Mouse (Mus musculus): ENCODE data around the gene Ccl5. TPM values are rescaled to one million over a fixed set of nuclear protein-coding genes. Genes with fewer than 3 reads are reported as not detected.

Ccl5 gene
- polyA plus RNA-seq, 1 experiment, result 0.85 TPM

- no peak for DNase-seq
- no peak overlapping the region for H3K4me3 ChIP-seq (replicated peaks; ENCODE audit: insufficient read depth, low read depth, low read length)
- H3K27ac ChIP-seq (ENCODE audit: insufficient read depth, low read length), result no peak overlapping the region
- WGBS, result 83% methylated on average over 3 of the region's 3 CpGs
- TF ChIP-seq CTCF (IDR thresholded peaks at IDR 0.05; ENCODE audit: borderline replicate concordance, insufficient read depth, low read depth, low read length) (no peak), POLR2A (IDR thresholded peaks at IDR 0.05; ENCODE audit: borderline replicate concordance, insufficient read depth, low read length) (no peak)
- no peaks in the 10 kb centered on the region for H3K4me1 ChIP-seq (ENCODE audit: control insufficient read depth, insufficient read depth, low read length)
- H3K27me3 ChIP-seq (ENCODE audit: control insufficient read depth, insufficient read depth, low read length), result no peaks in the 10 kb centered on the region
Measured at GRCm38 (mm10) chr11:83568786-83569185, 38.5 kb upstream of the Ccl5 start.

GRCm38 (mm10) chr11:83568061-83568460 is 37.7 kb upstream of the Ccl5 start:
- Histone ChIP-seq H3K27ac (ENCODE audit: insufficient read depth, low read length) (no peak overlapping the region), H3K27me3 (ENCODE audit: control insufficient read depth, insufficient read depth, low read length) (no peaks in the 10 kb centered on the region), H3K4me1 (ENCODE audit: control insufficient read depth, insufficient read depth, low read length) (no peaks in the 10 kb centered on the region), H3K4me3 (replicated peaks; ENCODE audit: insufficient read depth, low read depth, low read length) (no peak overlapping the region)
- TF ChIP-seq POLR2A (IDR thresholded peaks at IDR 0.05; ENCODE audit: borderline replicate concordance, insufficient read depth, low read length) (no peak), CTCF (IDR thresholded peaks at IDR 0.05; ENCODE audit: borderline replicate concordance, insufficient read depth, low read depth, low read length) (no peak)
- WGBS, result 52% methylated on average over 9 of the region's 9 CpGs
- no peak for DNase-seq

GRCm38 (mm10) chr11:83567311-83567710 is 37.0 kb upstream of the Ccl5 start:
- H3K27ac ChIP-seq (ENCODE audit: insufficient read depth, low read length), result no peak overlapping the region
- no peaks in the 10 kb centered on the region for H3K4me1 ChIP-seq (ENCODE audit: control insufficient read depth, insufficient read depth, low read length)
- H3K4me3 ChIP-seq (replicated peaks; ENCODE audit: insufficient read depth, low read depth, low read length), result no peak overlapping the region
- TF ChIP-seq CTCF (IDR thresholded peaks at IDR 0.05; ENCODE audit: borderline replicate concordance, insufficient read depth, low read depth, low read length), result no peak
- no peak for TF ChIP-seq POLR2A (IDR thresholded peaks at IDR 0.05; ENCODE audit: borderline replicate concordance, insufficient read depth, low read length)
- no peak for DNase-seq
- H3K27me3 ChIP-seq (ENCODE audit: control insufficient read depth, insufficient read depth, low read length), result no peaks in the 10 kb centered on the region
- 69% methylated on average over 7 of the region's 7 CpGs for WGBS

- DNase-seq, result no peak
- no peak for TF ChIP-seq POLR2A (IDR thresholded peaks at IDR 0.05; ENCODE audit: borderline replicate concordance, insufficient read depth, low read length)
- TF ChIP-seq CTCF (IDR thresholded peaks at IDR 0.05; ENCODE audit: borderline replicate concordance, insufficient read depth, low read depth, low read length), result no peak
- no peaks in the 10 kb centered on the region for H3K27me3 ChIP-seq (ENCODE audit: control insufficient read depth, insufficient read depth, low read length)
- no peak overlapping the region for H3K27ac ChIP-seq (ENCODE audit: insufficient read depth, low read length)
- H3K4me3 ChIP-seq (replicated peaks; ENCODE audit: insufficient read depth, low read depth, low read length), result no peak overlapping the region
- no peaks in the 10 kb centered on the region for H3K4me1 ChIP-seq (ENCODE audit: control insufficient read depth, insufficient read depth, low read length)
Measured at GRCm38 (mm10) chr11:83566617-83567016, 36.3 kb upstream of the Ccl5 start.

- no peaks in the 10 kb centered on the region for H3K27me3 ChIP-seq (ENCODE audit: control insufficient read depth, insufficient read depth, low read length)
- TF ChIP-seq CTCF (IDR thresholded peaks at IDR 0.05; ENCODE audit: borderline replicate concordance, insufficient read depth, low read depth, low read length) (no peak), POLR2A (IDR thresholded peaks at IDR 0.05; ENCODE audit: borderline replicate concordance, insufficient read depth, low read length) (no peak)
- no peaks in the 10 kb centered on the region for H3K4me1 ChIP-seq (ENCODE audit: control insufficient read depth, insufficient read depth, low read length)
- no peak overlapping the region for H3K4me3 ChIP-seq (replicated peaks; ENCODE audit: insufficient read depth, low read depth, low read length)
- no peak for DNase-seq
- H3K27ac ChIP-seq (ENCODE audit: insufficient read depth, low read length), result no peak overlapping the region
- 45% methylated on average over 2 of the region's 2 CpGs for WGBS
Measured at GRCm38 (mm10) chr11:83563754-83564153, 33.4 kb upstream of the Ccl5 start.

- Histone ChIP-seq H3K4me1 (ENCODE audit: control insufficient read depth, insufficient read depth, low read length) (no peaks in the 10 kb centered on the region), H3K27ac (ENCODE audit: insufficient read depth, low read length) (no peak overlapping the region), H3K27me3 (ENCODE audit: control insufficient read depth, insufficient read depth, low read length) (no peaks in the 10 kb centered on the region), H3K4me3 (replicated peaks; ENCODE audit: insufficient read depth, low read depth, low read length) (no peak overlapping the region)
- 68% methylated on average over 6 of the region's 6 CpGs for WGBS
- TF ChIP-seq POLR2A (IDR thresholded peaks at IDR 0.05; ENCODE audit: borderline replicate concordance, insufficient read depth, low read length) (no peak), CTCF (IDR thresholded peaks at IDR 0.05; ENCODE audit: borderline replicate concordance, insufficient read depth, low read depth, low read length) (no peak)
- no peak for DNase-seq
Measured at GRCm38 (mm10) chr11:83562311-83562887, 32.1 kb upstream of the Ccl5 start.

- no peak for TF ChIP-seq POLR2A (IDR thresholded peaks at IDR 0.05; ENCODE audit: borderline replicate concordance, insufficient read depth, low read length)
- TF ChIP-seq CTCF (IDR thresholded peaks at IDR 0.05; ENCODE audit: borderline replicate concordance, insufficient read depth, low read depth, low read length), result no peak
- Histone ChIP-seq H3K27ac (ENCODE audit: insufficient read depth, low read length) (no peak overlapping the region), H3K4me3 (replicated peaks; ENCODE audit: insufficient read depth, low read depth, low read length) (no peak overlapping the region), H3K27me3 (ENCODE audit: control insufficient read depth, insufficient read depth, low read length) (no peaks in the 10 kb centered on the region), H3K4me1 (ENCODE audit: control insufficient read depth, insufficient read depth, low read length) (no peaks in the 10 kb centered on the region; the same call in 1 of the 2 replicates)
- DNase-seq, result no peak
- WGBS, result 74% methylated on average over 6 of the region's 6 CpGs
Measured at GRCm38 (mm10) chr11:83560405-83560804, 30.1 kb upstream of the Ccl5 start.

GRCm38 (mm10) chr11:83557074-83557473 is 26.8 kb upstream of the Ccl5 start:
- 35% methylated on average over 10 of the region's 10 CpGs for WGBS
- TF ChIP-seq CTCF (IDR thresholded peaks at IDR 0.05; ENCODE audit: borderline replicate concordance, insufficient read depth, low read depth, low read length), result no peak
- no peak for TF ChIP-seq POLR2A (IDR thresholded peaks at IDR 0.05; ENCODE audit: borderline replicate concordance, insufficient read depth, low read length)

More at GRCm38 (mm10) chr11:83557074-83557473, 26.8 kb upstream of the Ccl5 start:
- Histone ChIP-seq H3K4me3 (replicated peaks; ENCODE audit: insufficient read depth, low read depth, low read length) (no peak overlapping the region), H3K27me3 (ENCODE audit: control insufficient read depth, insufficient read depth, low read length) (no peaks in the 10 kb centered on the region), H3K27ac (ENCODE audit: insufficient read depth, low read length) (no peak overlapping the region), H3K4me1 (ENCODE audit: control insufficient read depth, insufficient read depth, low read length) (no peaks in the 10 kb centered on the region; the same call in 1 of the 2 replicates)
- DNase-seq, result no peak

Measured in cerebellum, adult 2 months (tissue).